Mouse (Mus musculus) kidney, postnatal 0 days (tissue): Measurements from ENCODE around the gene Agpat4. TPM values are rescaled to one million over a fixed set of nuclear protein-coding genes. Genes with fewer than 3 reads are reported as not detected.

Experiments used
- ATAC-seq: fragments of 200-750 bp; cut with Nextera tagmentation; replicated peaks from 2 replicates; pipeline ENCODE4 v1.8.0; 2017; ENCODE audit warnings: low read depth, moderate number of reproducible peaks, moderate TSS enrichment, moderate library complexity; ENCODE audit not compliant: low FRiP score
- DNase-seq: peaks from one replicate; pipeline ENCODE4 v3.0.0-alpha.2; 2016; ENCODE audit warnings: low spot score
- H3K27ac ChIP-seq: fragments of 300-500 bp; sonication (generic); 2 replicates; pipeline ENCODE4 v1.5.1; 2014; ENCODE audit warnings: mild to moderate bottlenecking
- H3K27me3 ChIP-seq: fragments of 300-500 bp; sonication (generic); 2 replicates; pipeline ENCODE4 v1.6.1; 2014; ENCODE audit warnings: low read length, mixed read lengths; ENCODE audit not compliant: insufficient read depth
- H3K36me3 ChIP-seq: fragments of 300-500 bp; sonication (generic); 2 replicates; pipeline ENCODE4 v1.6.1; 2014; ENCODE audit warnings: low read length, mixed read lengths; ENCODE audit not compliant: insufficient read depth
- H3K4me1 ChIP-seq: fragments of 300-500 bp; sonication (generic); replicated peaks from 2 replicates; pipeline ENCODE4 v1.6.1; 2014; ENCODE audit warnings: antibody characterized with exemption, low read length, mixed read lengths; ENCODE audit not compliant: insufficient read depth
- H3K4me2 ChIP-seq: fragments of 300-500 bp; sonication (generic); 2 replicates; pipeline ENCODE4 v1.6.1; 2014; ENCODE audit warnings: mild to moderate bottlenecking, low read length, moderate library complexity, mixed read lengths
- H3K4me3 ChIP-seq: fragments of 300-500 bp; sonication (generic); replicated peaks from 2 replicates; pipeline ENCODE4 v1.5.1; 2014; ENCODE audit warnings: low read depth, low read length
- H3K9ac ChIP-seq: fragments of 300-500 bp; sonication (generic); 2 replicates; pipeline ENCODE4 v1.6.1; 2014; ENCODE audit warnings: low read depth, low read length
- H3K9me3 ChIP-seq: fragments of 300-500 bp; sonication (generic); replicated peaks from 2 replicates; pipeline ENCODE4 v1.6.1; 2016; ENCODE audit warnings: low read length, inconsistent platforms, mixed read lengths
- CTCF ChIP-seq: IDR thresholded peaks from 2 replicates; pipeline ENCODE4 v1.5.1; 2016; ENCODE audit warnings: antibody characterized with exemption, low read depth, mild to moderate bottlenecking, moderate library complexity
- WGBS: fragments of 180-500 bp; shearing (Covaris S2); extraction: QIAGEN DNeasy Blood & Tissue Kit; methylation state at CpG from one replicate; pipeline ENCODE4 v1.1.7; 2014; 5-methylcytosine and 5-hydroxymethylcytosine counted together
- polyA plus RNA-seq: library from polyadenylated mRNA; unstranded; fragments of >200 nt; fragmentation: Nextera tagmentation; extraction: Ambion mirVana; gene quantifications from 2 replicates; pipeline ENCODE4 v1.2.1, GENCODE M21; 2015

Gene Agpat4
- polyA plus RNA-seq, 1 experiment from 2014 or later = 15.5 TPM

- Histone ChIP-seq H3K27ac (no peak overlapping the region), H3K9ac (no peak overlapping the region), H3K4me2 (no peak overlapping the region), H3K4me3 (no peak overlapping the region), H3K9me3 (no peaks in the 10 kb centered on the region), H3K36me3 (no peaks in the 10 kb centered on the region), H3K4me1 (no peaks in the 10 kb centered on the region), H3K27me3 (no peaks in the 10 kb centered on the region)
- 90% methylated on average over 7 of the region's 7 CpGs for WGBS
- ATAC-seq = no peak
- DNase-seq = no peak
- no peak for TF ChIP-seq CTCF
These were observed 13.1 kb downstream of the Agpat4 start for GRCm38 (mm10) chr17:12131581-12131980.

- Histone ChIP-seq H3K9me3 (no peaks in the 10 kb centered on the region), H3K36me3 (no peaks in the 10 kb centered on the region), H3K4me3 (no peak overlapping the region), H3K4me1 (no peaks in the 10 kb centered on the region), H3K9ac (no peak overlapping the region), H3K27me3 (no peaks in the 10 kb centered on the region), H3K4me2 (no peak overlapping the region), H3K27ac (no peak overlapping the region)
- ATAC-seq (no peak), DNase-seq (no peak)
- WGBS = 94% methylated on average over 3 of the region's 3 CpGs
- no peak for TF ChIP-seq CTCF
These were observed 14.4 kb downstream of the Agpat4 start for GRCm38 (mm10) chr17:12132904-12133303.

GRCm38 (mm10) chr17:12133985-12134384, 15.5 kb downstream of the Agpat4 start:
- no peaks in the 10 kb centered on the region for H3K9me3 ChIP-seq
- ATAC-seq = no peak
- H3K4me2 ChIP-seq = no peak overlapping the region
- no peak overlapping the region for H3K27ac ChIP-seq
- TF ChIP-seq CTCF = no peak
- 95% methylated on average over 8 of the region's 8 CpGs for whole genome bisulfite sequencing
- no peaks in the 10 kb centered on the region for H3K27me3 ChIP-seq
- H3K36me3 ChIP-seq = no peaks in the 10 kb centered on the region
- H3K9ac ChIP-seq = no peak overlapping the region
- no peaks in the 10 kb centered on the region for H3K4me1 ChIP-seq
- no peak for DNase-seq
- no peak overlapping the region for H3K4me3 ChIP-seq

GRCm38 (mm10) chr17:12134975-12135633, 16.6 kb downstream of the Agpat4 start:
- Histone ChIP-seq H3K4me1 (no peaks in the 10 kb centered on the region), H3K9me3 (no peaks in the 10 kb centered on the region), H3K27me3 (no peaks in the 10 kb centered on the region), H3K4me2 (no peak overlapping the region), H3K36me3 (no peaks in the 10 kb centered on the region), H3K4me3 (no peak overlapping the region), H3K9ac (no peak overlapping the region), H3K27ac (no peak overlapping the region)
- ATAC-seq (no peak), DNase-seq (no peak)
- TF ChIP-seq CTCF = no peak
- 93% methylated on average over 12 of the region's 12 CpGs for WGBS

GRCm38 (mm10) chr17:12138355-12138754, 19.9 kb downstream of the Agpat4 start:
- Histone ChIP-seq H3K27me3 (no peaks in the 10 kb centered on the region), H3K9me3 (no peaks in the 10 kb centered on the region), H3K4me3 (no peak overlapping the region), H3K4me1 (no peaks in the 10 kb centered on the region), H3K27ac (no peak overlapping the region), H3K9ac (no peak overlapping the region), H3K4me2 (no peak overlapping the region), H3K36me3 (no peaks in the 10 kb centered on the region)
- WGBS = 95% methylated on average over 6 of the region's 6 CpGs
- ATAC-seq (no peak), DNase-seq (no peak)
- TF ChIP-seq CTCF = no peak

- TF ChIP-seq CTCF = no peak
- DNase-seq (no peak), ATAC-seq (no peak)
- Histone ChIP-seq H3K9ac (no peak overlapping the region), H3K4me2 (no peak overlapping the region), H3K27ac (no peak overlapping the region), H3K36me3 (no peaks in the 10 kb centered on the region), H3K4me3 (no peak overlapping the region), H3K27me3 (no peaks in the 10 kb centered on the region), H3K9me3 (no peaks in the 10 kb centered on the region), H3K4me1 (0 out of 2 replicates have a peak, but pooled peaks cover 3% of the 10 kb centered on the region)
- 67% methylated on average over 5 of the region's 5 CpGs for WGBS
These were observed 25.5 kb downstream of the Agpat4 start for GRCm38 (mm10) chr17:12143948-12144364.

GRCm38 (mm10) chr17:12146132-12146681, 27.7 kb downstream of the Agpat4 start:
- no peak overlapping the region for H3K9ac ChIP-seq
- H3K4me1 ChIP-seq = 0 out of 2 replicates have a peak, but pooled peaks cover 3% of the 10 kb centered on the region
- no peaks in the 10 kb centered on the region for H3K9me3 ChIP-seq
- ATAC-seq = no peak
- no peak overlapping the region for H3K4me3 ChIP-seq
- no peak overlapping the region for H3K27ac ChIP-seq
- no peaks in the 10 kb centered on the region for H3K27me3 ChIP-seq
- no peaks in the 10 kb centered on the region for H3K36me3 ChIP-seq
- TF ChIP-seq CTCF = no peak
- whole genome bisulfite sequencing = 75% methylated on average over 5 of the region's 5 CpGs
- H3K4me2 ChIP-seq = no peak overlapping the region
- DNase-seq = no peak
